Mouse (Mus musculus) liver, embryonic 12.5 days (tissue): ENCODE measurements at regions not wholly inside any gene's neighbourhood (a gene's known extent, or its start where the extent isn't known, plus 50 kb on each side); places are given as distances from the start of the nearest gene placed in this dataset.

Experiments used
- ATAC-seq: fragments of 200-750 bp; cut with Nextera tagmentation; 2 replicates; pipeline ENCODE4 v1.8.0; 2017; ENCODE audit warnings: moderate number of reproducible peaks, mild to moderate bottlenecking, moderate library complexity
- H3K27ac ChIP-seq: fragments of 300-500 bp; sonication (generic); 2 replicates; pipeline ENCODE4 v1.5.1; 2016; ENCODE audit warnings: mild to moderate bottlenecking
- H3K27me3 ChIP-seq: fragments of 300-500 bp; sonication (generic); replicated peaks from 2 replicates; pipeline ENCODE4 v1.6.1; 2016; ENCODE audit warnings: mild to moderate bottlenecking, moderate library complexity
- H3K36me3 ChIP-seq: fragments of 300-500 bp; sonication (generic); 2 replicates; pipeline ENCODE4 v1.6.1; 2016; ENCODE audit warnings: mild to moderate bottlenecking, moderate library complexity
- H3K4me1 ChIP-seq: fragments of 300-500 bp; sonication (generic); 2 replicates; pipeline ENCODE4 v1.6.1; 2016
- H3K4me2 ChIP-seq: fragments of 300-500 bp; sonication (generic); 2 replicates; pipeline ENCODE4 v1.6.1; 2016; ENCODE audit warnings: mild to moderate bottlenecking, moderate library complexity
- H3K4me3 ChIP-seq: fragments of 300-500 bp; sonication (generic); 2 replicates; pipeline ENCODE4 v1.5.1; 2016; ENCODE audit warnings: mild to moderate bottlenecking, moderate library complexity
- H3K9ac ChIP-seq: fragments of 300-500 bp; sonication (generic); 2 replicates; pipeline ENCODE4 v1.6.1; 2016; ENCODE audit warnings: mild to moderate bottlenecking, moderate library complexity
- H3K9me3 ChIP-seq: fragments of 300-500 bp; sonication (generic); replicated peaks from 2 replicates; pipeline ENCODE4 v1.6.1; 2016; ENCODE audit warnings: mild to moderate bottlenecking, moderate library complexity
- WGBS: fragments of 180-500 bp; shearing (Covaris S2); methylation state at CpG from one replicate; pipeline ENCODE4 v1.1.7; 2016; ENCODE audit not compliant: insufficient replicate concordance; 5-methylcytosine and 5-hydroxymethylcytosine counted together

GRCm38 (mm10) chr14:58439963-58440362 is 369.6 kb downstream of the Fgf9 start:
- H3K4me1 ChIP-seq, result no peaks in the 10 kb centered on the region
- no peaks in the 10 kb centered on the region for H3K36me3 ChIP-seq
- WGBS, result 62% methylated on average over 2 of the region's 2 CpGs
- no peak overlapping the region for H3K27ac ChIP-seq
- no peaks in the 10 kb centered on the region for H3K9me3 ChIP-seq
- H3K4me2 ChIP-seq, result no peak overlapping the region
- H3K4me3 ChIP-seq, result no peak overlapping the region
- H3K27me3 ChIP-seq, result no peaks in the 10 kb centered on the region
- no peak overlapping the region for H3K9ac ChIP-seq
- no peak for ATAC-seq

- H3K4me1 ChIP-seq, result no peaks in the 10 kb centered on the region
- no peak overlapping the region for H3K4me2 ChIP-seq
- no peak overlapping the region for H3K27ac ChIP-seq
- no peaks in the 10 kb centered on the region for H3K36me3 ChIP-seq
- H3K9me3 ChIP-seq, result no peaks in the 10 kb centered on the region
- no peak for ATAC-seq
- H3K9ac ChIP-seq, result no peak overlapping the region
- H3K27me3 ChIP-seq, result no peaks in the 10 kb centered on the region
- no peak overlapping the region for H3K4me3 ChIP-seq
- WGBS, result 67% methylated on average over 3 of the region's 3 CpGs
Measured at GRCm38 (mm10) chr14:58436096-58436495, 365.7 kb downstream of the Fgf9 start.

GRCm38 (mm10) chr14:58426472-58426871 is 356.1 kb downstream of the Fgf9 start:
- Histone ChIP-seq H3K27me3 (no peaks in the 10 kb centered on the region), H3K9ac (no peak overlapping the region), H3K4me2 (no peak overlapping the region), H3K4me3 (no peak overlapping the region), H3K9me3 (no peaks in the 10 kb centered on the region), H3K27ac (no peak overlapping the region), H3K4me1 (no peaks in the 10 kb centered on the region), H3K36me3 (no peaks in the 10 kb centered on the region)
- ATAC-seq, result no peak
- WGBS, result 68% methylated on average over 6 of the region's 6 CpGs

GRCm38 (mm10) chr14:58421904-58422303 is 351.6 kb downstream of the Fgf9 start:
- Histone ChIP-seq H3K9ac (no peak overlapping the region), H3K4me3 (no peak overlapping the region), H3K36me3 (no peaks in the 10 kb centered on the region), H3K4me1 (no peaks in the 10 kb centered on the region), H3K27ac (no peak overlapping the region), H3K27me3 (no peaks in the 10 kb centered on the region), H3K4me2 (no peak overlapping the region), H3K9me3 (no peaks in the 10 kb centered on the region)
- no peak for ATAC-seq
- 61% methylated on average over 5 of the region's 5 CpGs for WGBS

GRCm38 (mm10) chr14:58417545-58417944 is 347.2 kb downstream of the Fgf9 start:
- no peak for ATAC-seq
- Histone ChIP-seq H3K27me3 (no peaks in the 10 kb centered on the region), H3K4me3 (no peak overlapping the region), H3K9me3 (no peaks in the 10 kb centered on the region), H3K4me2 (no peak overlapping the region), H3K4me1 (no peaks in the 10 kb centered on the region), H3K9ac (no peak overlapping the region), H3K36me3 (no peaks in the 10 kb centered on the region), H3K27ac (no peak overlapping the region)
- 39% methylated on average over 1 of the region's 1 CpGs for WGBS

GRCm38 (mm10) chr14:58392055-58392726 is 321.8 kb downstream of the Fgf9 start:
- H3K27ac ChIP-seq, result no peak overlapping the region
- WGBS, result 78% methylated on average over 9 of the region's 9 CpGs
- H3K9ac ChIP-seq, result no peak overlapping the region
- H3K4me1 ChIP-seq, result no peaks in the 10 kb centered on the region
- no peak for ATAC-seq
- H3K36me3 ChIP-seq, result no peaks in the 10 kb centered on the region
- H3K27me3 ChIP-seq, result no peaks in the 10 kb centered on the region
- H3K4me3 ChIP-seq, result no peak overlapping the region
- H3K9me3 ChIP-seq, result 0 out of 2 replicates have a peak, but pooled peaks cover 3% of the 10 kb centered on the region
- H3K4me2 ChIP-seq, result no peak overlapping the region

GRCm38 (mm10) chr14:58390741-58391140 is 320.4 kb downstream of the Fgf9 start:
- Histone ChIP-seq H3K27me3 (no peaks in the 10 kb centered on the region), H3K9me3 (0 out of 2 replicates have a peak, but pooled peaks cover 3% of the 10 kb centered on the region), H3K36me3 (no peaks in the 10 kb centered on the region), H3K4me1 (no peaks in the 10 kb centered on the region), H3K4me2 (no peak overlapping the region), H3K9ac (no peak overlapping the region), H3K27ac (no peak overlapping the region), H3K4me3 (no peak overlapping the region)
- WGBS, result 69% methylated on average over 2 of the region's 2 CpGs
- ATAC-seq, result no peak

- no peaks in the 10 kb centered on the region for H3K27me3 ChIP-seq
- no peak for ATAC-seq
- no peak overlapping the region for H3K9ac ChIP-seq
- H3K4me3 ChIP-seq, result no peak overlapping the region
- no peaks in the 10 kb centered on the region for H3K4me1 ChIP-seq
- H3K9me3 ChIP-seq, result no peaks in the 10 kb centered on the region
- H3K27ac ChIP-seq, result no peak overlapping the region
- WGBS, result 69% methylated on average over 9 of the region's 9 CpGs
- no peak overlapping the region for H3K4me2 ChIP-seq
- H3K36me3 ChIP-seq, result no peaks in the 10 kb centered on the region
Measured at GRCm38 (mm10) chr14:58387348-58388000, 317.1 kb downstream of the Fgf9 start.

- Histone ChIP-seq H3K9ac (no peak overlapping the region), H3K27ac (no peak overlapping the region), H3K4me3 (no peak overlapping the region), H3K36me3 (no peaks in the 10 kb centered on the region), H3K9me3 (no peaks in the 10 kb centered on the region), H3K27me3 (no peaks in the 10 kb centered on the region), H3K4me2 (no peak overlapping the region), H3K4me1 (no peaks in the 10 kb centered on the region)
- no peak for ATAC-seq
Measured at GRCm38 (mm10) chr14:58375056-58375455, 304.7 kb downstream of the Fgf9 start.

GRCm38 (mm10) chr14:58356824-58357223 is 286.5 kb downstream of the Fgf9 start:
- Histone ChIP-seq H3K27me3 (no peaks in the 10 kb centered on the region), H3K4me3 (no peak overlapping the region), H3K4me1 (no peaks in the 10 kb centered on the region), H3K9ac (no peak overlapping the region), H3K9me3 (no peaks in the 10 kb centered on the region), H3K27ac (no peak overlapping the region), H3K36me3 (no peaks in the 10 kb centered on the region), H3K4me2 (no peak overlapping the region)
- no peak for ATAC-seq
- 56% methylated on average over 2 of the region's 2 CpGs for WGBS

GRCm38 (mm10) chr14:58352986-58353385 is 282.6 kb downstream of the Fgf9 start:
- ATAC-seq, result no peak
- Histone ChIP-seq H3K4me3 (no peak overlapping the region), H3K4me2 (no peak overlapping the region), H3K9ac (no peak overlapping the region), H3K36me3 (no peaks in the 10 kb centered on the region), H3K9me3 (no peaks in the 10 kb centered on the region), H3K27me3 (no peaks in the 10 kb centered on the region), H3K4me1 (no peaks in the 10 kb centered on the region), H3K27ac (no peak overlapping the region)

GRCm38 (mm10) chr14:58336148-58336547 is 265.8 kb downstream of the Fgf9 start:
- H3K27me3 ChIP-seq, result no peaks in the 10 kb centered on the region
- H3K36me3 ChIP-seq, result no peaks in the 10 kb centered on the region
- no peak for ATAC-seq
- H3K4me2 ChIP-seq, result no peak overlapping the region
- no peak overlapping the region for H3K27ac ChIP-seq
- H3K4me1 ChIP-seq, result no peaks in the 10 kb centered on the region
- no peak overlapping the region for H3K9ac ChIP-seq
- H3K4me3 ChIP-seq, result no peak overlapping the region
- WGBS, result 81% methylated on average over 14 of the region's 14 CpGs
- H3K9me3 ChIP-seq, result 0 out of 2 replicates have a peak, but pooled peaks cover 11% of the 10 kb centered on the region

GRCm38 (mm10) chr14:58323164-58323563 is 252.8 kb downstream of the Fgf9 start:
- ATAC-seq, result no peak
- 66% methylated on average over 6 of the region's 6 CpGs for WGBS
- no peak overlapping the region for H3K9ac ChIP-seq
- H3K9me3 ChIP-seq, result no peaks in the 10 kb centered on the region; the same call in 1 of the 2 replicates
- H3K36me3 ChIP-seq, result no peaks in the 10 kb centered on the region
- no peaks in the 10 kb centered on the region for H3K4me1 ChIP-seq
- no peak overlapping the region for H3K4me2 ChIP-seq
- no peak overlapping the region for H3K4me3 ChIP-seq
- no peaks in the 10 kb centered on the region for H3K27me3 ChIP-seq
- no peak overlapping the region for H3K27ac ChIP-seq
